Mouse (Mus musculus) large intestine, adult 2 months (tissue): ENCODE results near the gene Pcgf5. TPM values are rescaled to one million over a fixed set of nuclear protein-coding genes. Genes with fewer than 3 reads are reported as not detected.
"Not testable (repeated sequence)": the region's sequence is repeated elsewhere in the genome, so short reads cannot be mapped to it uniquely, and the experiment has no call there.

Experiments used
- DNase-seq: peaks from one replicate; pipeline ENCODE4 v3.0.0-alpha.2; 2012; ENCODE audit warnings: low read depth, low spot score
- WGBS: fragments of 180-500 bp; shearing (Covaris S2); methylation state at CpG from one replicate; pipeline ENCODE4 v1.1.7; 2018; 5-methylcytosine and 5-hydroxymethylcytosine counted together
- polyA plus RNA-seq: library from polyadenylated mRNA; depleted of rRNA; stranded (reverse); fragments of >200 nt; gene quantifications from 2 replicates; pipeline ENCODE4 v1.2.3, GENCODE M21; 2012

The Pcgf5 gene
- polyA plus RNA-seq, 1 experiment, result 7.1 TPM

DNA sequence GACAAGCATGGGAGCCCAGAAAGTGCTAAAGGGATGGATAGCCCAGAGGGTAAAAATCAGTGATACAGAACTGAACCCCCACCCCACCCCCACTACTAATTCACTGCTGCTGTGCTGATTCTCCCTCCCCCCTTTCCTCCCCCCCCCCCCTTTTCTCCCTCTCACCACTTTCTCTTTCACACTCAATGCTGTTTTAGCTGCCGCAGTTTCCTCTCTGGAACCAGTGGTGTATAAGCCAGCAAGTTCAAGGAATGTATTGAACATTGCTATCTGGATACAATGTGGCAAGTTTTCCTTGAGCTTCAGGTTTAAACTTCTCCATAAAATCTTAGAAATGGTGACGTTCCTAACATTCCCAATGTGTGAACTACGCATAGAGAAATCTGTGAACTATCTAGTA, 34.8 kb downstream of the Pcgf5 start:
- WGBS, result 82% methylated on average over 3 of the region's 3 CpGs
- no peak for DNase-seq

DNA sequence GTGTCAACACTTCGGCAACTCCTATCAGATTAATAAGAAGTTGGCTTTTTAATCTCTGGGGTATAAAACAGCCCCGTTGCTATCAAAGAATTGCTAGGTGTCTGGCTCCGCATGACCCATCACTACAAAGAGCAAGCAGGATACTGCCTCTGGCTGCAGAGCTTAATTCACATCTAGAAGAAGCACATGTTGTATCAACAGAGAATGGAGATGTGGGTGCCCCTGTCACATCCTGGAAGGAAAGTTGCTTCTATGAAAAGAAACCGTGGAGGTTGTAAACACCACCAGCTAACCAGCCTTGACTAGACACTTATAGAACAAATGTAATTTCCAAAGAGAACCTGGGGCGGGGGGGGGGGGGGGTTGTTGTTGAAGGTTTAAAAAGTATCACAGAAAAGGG, 35.9 kb downstream of the Pcgf5 start:
- WGBS, result 74% methylated on average over 5 of the region's 5 CpGs
- DNase-seq, result no peak

DNA sequence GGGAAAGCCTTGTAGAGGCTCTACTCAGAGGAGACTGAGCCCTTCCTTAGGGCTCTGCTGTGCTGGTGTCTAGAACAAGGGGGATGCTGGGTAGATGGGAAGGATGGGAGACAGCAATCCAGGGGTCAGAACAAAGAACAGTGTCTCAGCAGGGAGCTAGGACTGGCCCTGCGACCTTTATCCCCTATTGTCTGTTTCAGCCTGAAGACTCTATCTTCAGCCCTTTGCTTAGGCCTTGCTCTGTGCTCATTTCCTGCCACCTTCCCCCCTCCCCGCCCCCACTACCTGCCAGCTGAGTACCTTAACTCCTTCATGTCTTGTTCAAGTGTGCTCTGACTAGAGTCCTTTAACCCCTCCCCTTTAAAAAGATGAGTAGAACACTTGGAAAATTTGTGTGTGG, 36.3 kb downstream of the Pcgf5 start:
- no peak for DNase-seq
- 25% methylated on average over 2 of the region's 2 CpGs for WGBS

DNA sequence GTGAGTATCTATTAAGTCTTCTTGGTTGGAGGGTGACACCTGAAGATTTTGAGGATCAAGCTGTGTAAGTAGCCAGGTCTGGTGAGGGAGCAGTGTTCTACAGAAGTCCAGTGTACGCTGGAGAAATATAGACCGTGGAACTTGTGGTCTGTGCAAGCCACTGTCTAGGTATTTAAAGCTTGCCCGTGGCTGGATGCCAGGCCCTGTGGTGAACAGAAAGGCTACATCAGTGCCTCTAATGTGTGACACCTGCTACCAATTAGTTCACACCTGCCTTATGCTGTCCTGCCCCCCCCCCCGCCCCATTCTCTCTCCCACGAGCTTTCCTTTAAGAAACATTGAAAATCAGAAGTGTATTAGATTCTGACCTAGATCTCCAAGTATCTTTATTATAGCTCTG, 40.4 kb downstream of the Pcgf5 start:
- WGBS, result 50% methylated on average over 5 of the region's 5 CpGs
- no peak for DNase-seq

DNA sequence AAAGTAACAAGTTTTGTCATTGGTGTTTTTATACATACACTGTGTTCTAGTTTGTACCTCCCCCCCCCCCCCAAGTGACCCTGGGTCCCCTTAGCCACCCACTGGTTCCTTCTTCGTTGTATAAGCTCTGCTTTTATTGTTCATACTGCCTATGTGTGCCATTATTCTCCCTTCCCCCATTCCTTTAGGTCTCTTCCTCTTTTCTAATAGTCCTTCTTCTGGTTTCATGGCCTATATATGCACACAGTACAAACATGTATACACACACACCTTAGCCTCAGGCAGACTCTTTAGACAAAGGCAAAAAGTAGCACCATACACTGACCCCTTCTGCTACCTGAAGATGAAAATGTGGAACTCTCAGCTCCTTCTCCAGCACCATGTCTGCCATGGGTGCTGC, 42.6 kb downstream of the Pcgf5 start:
- 75% methylated on average over 1 of the region's 1 CpGs for WGBS
- no peak for DNase-seq

DNA sequence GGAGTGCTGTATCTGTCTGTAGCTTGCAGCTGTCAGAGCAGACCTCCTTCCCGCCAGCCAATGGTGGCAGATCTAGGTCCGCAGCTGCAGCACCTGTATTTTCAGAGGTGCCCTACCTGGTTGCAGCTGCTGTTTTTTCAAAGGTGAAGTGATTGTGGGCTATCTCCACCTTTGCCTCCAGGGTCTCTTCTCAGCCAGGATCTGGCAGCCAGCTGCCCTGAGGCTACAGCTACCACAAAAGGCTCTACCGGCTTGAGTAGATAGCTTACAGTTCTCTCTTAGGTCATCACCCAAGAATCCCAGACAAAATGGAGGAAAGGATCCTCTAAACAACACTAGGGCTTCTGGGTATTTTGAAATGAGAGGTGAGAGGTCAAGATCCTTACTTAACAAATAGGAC, 50.4 kb downstream of the Pcgf5 start:
- whole genome bisulfite sequencing, result 88% methylated on average over 3 of the region's 3 CpGs

DNA sequence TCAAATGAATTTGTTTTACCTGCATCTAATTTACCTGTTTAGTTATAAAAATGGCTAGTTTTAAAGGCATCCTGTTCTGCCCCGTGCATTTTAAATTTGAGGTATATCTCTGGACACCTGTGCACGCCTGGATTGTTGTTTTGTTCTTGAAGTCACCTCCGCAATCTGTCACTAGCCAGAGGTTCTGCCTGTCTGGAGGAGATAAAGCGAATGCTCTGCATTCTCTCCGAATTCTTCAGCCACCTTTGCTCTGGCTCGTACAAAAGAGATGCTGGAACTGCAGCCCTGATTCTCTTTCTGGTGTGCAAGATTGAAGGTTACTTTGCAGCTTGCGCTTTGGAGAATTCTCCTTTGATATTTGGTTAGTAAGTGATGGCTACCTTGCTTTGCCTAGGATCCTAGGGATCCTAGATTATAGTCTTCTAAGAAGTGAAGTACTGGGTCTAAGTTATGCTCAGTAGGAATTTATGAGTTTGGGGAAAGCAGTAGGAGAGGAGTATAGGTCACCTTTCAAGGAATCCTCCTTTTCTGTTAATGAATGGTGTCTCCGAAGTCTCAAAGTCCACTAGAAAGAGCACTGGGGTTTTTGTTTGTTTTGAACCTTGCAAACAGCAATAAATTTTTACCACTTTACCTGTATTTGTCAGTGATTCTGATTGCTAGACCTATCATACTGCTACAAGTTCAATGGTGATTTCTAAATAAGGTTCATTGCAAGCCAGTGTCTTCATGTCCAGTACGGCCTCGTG, 60.4 kb downstream of the Pcgf5 start:
- 36% methylated on average over 10 of the region's 10 CpGs for WGBS

More for the DNA sequence above, 50.4 kb downstream of the Pcgf5 start:
- no peak for DNase-seq

DNA sequence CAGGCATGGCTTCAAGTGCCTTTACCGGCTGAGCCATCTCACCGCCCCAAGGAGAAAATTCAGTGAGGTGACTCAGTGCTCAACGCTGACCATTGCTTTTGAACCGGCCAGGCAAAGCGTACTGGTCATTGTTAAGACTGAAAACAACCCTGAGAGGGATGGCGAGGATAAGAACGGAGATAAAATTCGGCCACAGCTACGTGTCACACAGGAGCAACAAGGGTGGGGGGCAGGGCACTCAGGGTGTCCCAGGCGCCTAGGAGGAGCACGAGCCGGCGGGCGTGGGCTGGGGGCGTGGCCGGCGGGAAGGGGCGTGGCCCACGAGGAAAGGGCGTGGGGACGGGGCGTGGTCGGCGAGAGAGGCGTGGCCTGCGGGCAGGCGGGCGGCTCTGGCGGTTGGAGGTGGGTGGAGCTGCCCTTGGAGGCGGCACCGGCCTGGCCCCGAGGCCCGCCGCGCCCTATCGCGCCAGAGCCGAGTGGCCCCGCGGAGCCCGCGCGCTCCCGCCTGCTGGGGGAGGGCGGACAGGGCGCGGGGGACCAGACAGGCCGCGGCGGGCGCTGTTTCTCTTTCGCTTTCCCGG, 61.3 kb downstream of the Pcgf5 start:
- peak; percentile 66 for DNase-seq
- WGBS, result 1% methylated on average over 47 of the region's 53 CpGs

More for the DNA sequence above, 60.4 kb downstream of the Pcgf5 start:
- no peak for DNase-seq

DNA sequence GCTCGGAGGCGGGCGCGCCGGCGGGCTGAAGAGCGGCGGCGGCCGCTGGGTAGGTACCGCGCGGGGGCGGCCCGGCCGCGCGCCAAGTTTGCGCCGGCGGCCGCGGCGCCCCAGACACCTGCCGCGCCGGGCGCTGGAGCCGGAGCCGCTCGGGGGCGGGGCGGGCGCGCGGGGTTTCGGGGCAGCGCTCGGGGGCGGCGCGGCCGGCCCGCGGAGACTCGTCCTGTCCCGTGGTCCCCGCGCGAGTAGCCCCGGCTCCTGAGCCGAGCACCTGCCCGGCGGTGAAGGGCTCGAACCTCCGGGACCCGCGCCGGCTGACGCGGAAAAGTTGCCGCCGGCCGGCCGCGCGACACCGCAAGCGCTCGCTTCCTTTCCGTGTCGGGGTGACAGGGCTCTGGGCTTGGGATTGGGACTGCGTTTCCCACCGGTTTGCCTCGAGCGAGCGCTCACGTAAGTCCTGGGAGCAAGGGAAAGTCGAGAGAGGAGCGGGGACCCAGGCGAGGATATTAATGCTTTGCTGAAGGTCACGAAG, 61.8 kb downstream of the Pcgf5 start:
- WGBS, result 1% methylated on average over 63 of the region's 82 CpGs
- no peak for DNase-seq

DNA sequence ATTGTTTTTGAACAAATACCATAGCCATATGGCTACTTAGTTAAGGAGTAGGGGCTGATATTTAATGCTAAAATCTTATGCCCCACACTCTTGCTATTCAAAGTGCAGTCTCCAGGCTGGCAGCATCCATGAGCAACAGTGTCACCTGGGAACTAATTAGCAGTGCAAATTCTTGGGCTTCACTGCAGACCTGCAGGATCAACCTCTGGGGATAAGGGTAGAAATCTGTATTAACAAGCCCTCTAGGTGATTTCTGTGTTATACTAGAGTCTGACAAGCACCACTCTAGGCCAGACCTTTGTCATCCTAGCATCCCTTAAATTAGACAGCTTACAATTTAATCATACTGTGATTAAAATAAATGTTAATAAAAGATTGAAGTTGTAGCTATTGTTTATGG, 71.8 kb downstream of the Pcgf5 start:
- no peak for DNase-seq

DNA sequence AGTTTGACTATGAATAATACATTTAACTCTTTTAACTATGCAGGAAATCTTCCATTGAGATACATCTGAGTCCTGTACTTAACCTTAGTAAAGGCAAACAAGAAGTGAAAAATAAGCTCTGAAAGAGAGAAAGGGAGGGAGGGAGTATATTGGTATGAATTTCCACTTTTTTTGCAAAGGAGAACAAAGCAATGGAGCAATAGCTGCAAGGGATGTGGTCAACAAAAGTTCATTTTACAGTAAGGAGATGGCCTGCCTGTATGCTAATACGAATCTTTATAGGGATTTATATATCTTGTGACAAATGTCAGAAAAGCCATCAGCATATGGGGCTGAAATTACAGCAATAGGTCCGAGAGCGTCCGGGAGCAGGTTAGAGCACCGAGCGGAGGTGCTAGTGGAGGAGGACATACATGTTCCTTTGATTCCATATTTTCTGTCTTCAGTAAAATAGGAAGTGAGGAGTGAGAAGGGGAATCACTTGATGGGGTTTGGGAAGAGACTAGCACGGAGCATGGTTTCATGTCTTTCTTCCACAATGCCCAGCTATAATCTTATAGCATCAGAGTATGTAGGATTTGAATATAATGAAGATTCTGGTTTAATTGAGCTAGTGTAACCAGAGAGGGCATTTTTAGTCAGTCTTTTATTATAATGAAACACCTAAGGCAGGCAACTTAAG, 79.2 kb downstream of the Pcgf5 start:
- no peak for DNase-seq
- 93% methylated on average over 7 of the region's 7 CpGs for WGBS

DNA sequence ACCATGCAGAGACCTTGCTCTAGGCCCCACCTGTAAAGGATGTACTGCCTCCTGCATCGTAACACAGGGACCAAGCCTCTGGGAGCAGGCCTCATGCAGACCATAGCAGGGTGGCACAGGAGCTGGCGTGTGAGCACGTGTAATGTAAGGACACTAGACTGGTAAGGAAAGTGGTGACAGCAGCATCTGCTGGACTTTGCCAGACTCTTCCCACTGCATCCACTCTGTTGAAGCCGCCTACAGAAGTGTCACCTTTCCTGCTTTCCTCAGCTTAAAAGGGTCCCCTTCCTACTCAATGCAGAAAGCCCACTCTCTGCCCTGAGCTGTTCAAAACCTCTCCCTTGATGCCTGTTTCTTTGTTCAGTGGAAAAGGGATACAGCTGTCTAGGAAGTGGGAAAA, 80.0 kb downstream of the Pcgf5 start:
- DNase-seq, result no peak
- WGBS, result 96% methylated on average over 4 of the region's 4 CpGs

DNA sequence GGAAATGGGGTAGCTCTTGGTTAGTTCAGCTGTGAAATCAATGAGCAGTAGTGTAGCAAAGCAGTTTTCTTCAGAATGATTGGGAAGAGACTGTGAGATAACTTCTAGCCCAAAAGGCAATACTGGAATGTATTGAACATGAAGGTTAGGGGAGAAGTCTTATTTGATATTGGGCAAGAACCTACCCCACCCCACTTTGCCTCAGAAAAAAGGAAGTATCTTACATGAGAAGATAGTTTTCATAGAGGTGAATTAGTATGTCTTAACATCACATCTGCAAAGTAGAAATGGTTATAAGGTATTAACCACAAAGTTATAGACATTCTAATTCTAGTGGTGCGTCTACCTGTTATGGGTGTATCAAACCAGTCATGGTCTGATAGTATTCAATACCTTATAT, 81.2 kb downstream of the Pcgf5 start:
- WGBS, result 96% methylated on average over 1 of the region's 1 CpGs
- DNase-seq, result no peak

DNA sequence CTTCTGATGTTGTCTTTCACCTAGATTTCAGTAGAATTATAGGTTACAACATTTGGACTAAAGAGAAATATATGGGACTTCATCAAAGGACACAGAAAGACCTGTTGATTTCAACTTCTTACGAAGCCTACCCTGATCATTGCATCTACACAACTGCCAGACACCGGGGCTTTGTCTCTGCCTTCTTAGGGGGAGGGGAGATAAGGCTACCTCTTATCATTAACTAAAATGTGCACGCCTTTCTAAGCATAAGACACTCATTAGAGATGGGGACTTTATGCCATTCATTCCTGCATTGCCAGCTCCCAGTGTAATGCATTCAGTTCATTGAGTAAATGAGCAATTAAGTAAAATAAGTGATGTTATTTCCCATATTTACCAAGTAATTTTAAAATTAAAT, 85.1 kb downstream of the Pcgf5 start:
- 89% methylated on average over 3 of the region's 3 CpGs for WGBS

DNA sequence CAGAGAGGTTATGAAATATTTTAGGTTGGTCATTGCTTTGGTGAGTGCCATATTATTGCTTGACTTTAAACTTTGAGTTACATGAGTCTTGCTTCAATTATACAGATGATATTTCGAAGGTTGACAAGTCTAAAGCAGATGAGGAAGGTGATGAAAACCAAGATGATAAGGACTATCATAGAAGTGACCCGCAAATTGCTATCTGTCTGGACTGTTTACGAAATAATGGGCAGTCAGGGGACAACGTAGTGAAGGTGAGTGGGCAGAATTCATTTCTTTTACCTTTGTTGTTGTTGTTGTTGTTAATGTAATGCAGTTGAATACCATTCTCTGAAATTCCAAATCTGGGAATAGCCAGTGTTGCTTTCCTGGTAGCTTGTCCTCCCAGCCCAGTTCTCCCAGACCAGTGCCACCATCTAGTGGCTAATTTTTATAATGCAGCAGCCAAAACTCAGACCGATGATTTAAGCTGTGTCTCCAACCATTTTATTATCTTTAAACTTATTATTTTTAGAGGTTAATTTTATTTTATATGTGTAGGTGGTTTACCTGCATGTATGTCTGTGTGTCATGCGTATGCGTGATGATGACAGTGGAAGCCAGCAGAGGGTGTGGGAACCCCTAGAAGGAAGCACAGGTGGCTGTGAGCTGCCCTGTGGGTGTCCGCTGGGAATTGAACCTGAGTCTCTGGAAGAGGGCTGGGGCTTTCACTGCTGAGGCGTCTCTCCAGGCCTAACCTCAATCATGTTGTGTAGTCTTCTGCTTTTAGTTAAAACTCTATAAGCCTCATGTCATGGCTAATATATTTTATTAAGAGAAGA, 92.0 kb downstream of the Pcgf5 start:
- DNase-seq, result peak; percentile 31
- WGBS, result 66% methylated on average over 9 of the region's 9 CpGs

More for the DNA sequence above, 85.1 kb downstream of the Pcgf5 start:
- DNase-seq, result no peak

DNA sequence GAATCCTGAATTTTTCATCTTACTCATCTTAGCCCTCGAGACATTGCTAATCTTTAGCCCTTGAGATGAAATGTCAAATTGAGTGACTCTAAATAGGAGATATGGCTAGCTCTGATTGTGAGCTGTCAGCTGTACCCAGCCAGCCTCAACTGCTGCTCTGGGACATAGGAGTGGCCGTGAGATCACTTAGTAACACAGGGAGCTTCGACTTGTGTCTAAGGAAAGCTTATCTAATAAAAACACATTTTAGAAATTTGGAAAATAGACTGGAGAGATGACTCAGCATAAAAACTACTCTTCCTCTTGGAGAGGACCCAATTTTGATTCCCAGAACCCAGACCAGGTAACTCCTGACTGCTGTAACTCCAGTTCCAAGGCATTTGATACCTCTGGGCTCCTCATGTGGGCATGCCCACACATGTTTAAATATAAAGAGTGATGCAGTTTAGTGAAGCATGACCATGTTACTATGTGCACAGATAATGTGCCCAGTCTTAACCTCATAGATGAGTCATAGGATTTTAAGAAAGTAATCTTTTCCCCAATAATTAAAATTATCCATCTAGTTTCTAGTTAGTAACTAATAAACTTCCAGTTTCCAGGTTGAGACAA, 103.0 kb downstream of the Pcgf5 start:
- DNase-seq, result no peak
- WGBS, result 77% methylated on average over 3 of the region's 3 CpGs

DNA sequence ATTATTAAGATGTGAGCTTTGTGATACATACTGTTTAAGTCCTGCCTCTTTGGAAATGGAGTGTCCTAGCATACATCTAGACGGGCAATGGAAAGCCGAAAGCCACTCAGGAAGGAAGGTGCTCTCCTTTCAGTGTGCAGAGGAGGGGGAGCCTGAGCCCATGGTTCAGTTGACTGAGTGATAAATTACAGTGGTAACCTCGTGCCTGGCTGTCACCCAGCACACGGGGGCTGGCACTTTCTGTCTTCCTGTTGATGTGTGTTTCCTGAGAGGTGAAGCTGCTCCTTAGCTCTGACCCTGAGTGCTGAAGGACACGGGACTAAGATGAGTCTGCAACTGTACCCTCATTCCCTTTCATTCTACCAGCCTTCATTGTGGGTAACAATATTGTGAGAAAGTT, 103.6 kb downstream of the Pcgf5 start:
- 55% methylated on average over 5 of the region's 5 CpGs for WGBS
- no peak for DNase-seq

DNA sequence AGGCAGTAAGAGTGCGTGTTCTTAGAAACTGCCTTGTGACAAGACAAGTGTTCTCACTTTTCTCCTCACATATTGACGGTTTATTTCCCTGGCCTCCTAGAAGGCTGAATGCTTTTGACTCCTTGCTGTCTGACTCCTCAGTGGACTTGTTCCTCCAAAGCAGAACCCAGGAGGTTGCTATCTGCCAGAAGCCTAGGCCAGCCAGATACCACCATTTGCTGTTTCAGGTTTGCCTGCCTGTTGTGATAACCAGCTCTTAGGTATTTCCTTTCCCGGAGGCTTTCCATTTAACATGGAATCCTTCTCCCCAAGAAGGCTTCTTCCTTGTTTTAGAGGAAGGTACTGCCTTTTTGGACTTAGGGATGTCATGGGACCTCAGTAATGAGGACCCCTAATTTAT, 104.1 kb downstream of the Pcgf5 start:
- WGBS, result 82% methylated on average over 3 of the region's 3 CpGs
- not testable (repeated sequence) for DNase-seq

DNA sequence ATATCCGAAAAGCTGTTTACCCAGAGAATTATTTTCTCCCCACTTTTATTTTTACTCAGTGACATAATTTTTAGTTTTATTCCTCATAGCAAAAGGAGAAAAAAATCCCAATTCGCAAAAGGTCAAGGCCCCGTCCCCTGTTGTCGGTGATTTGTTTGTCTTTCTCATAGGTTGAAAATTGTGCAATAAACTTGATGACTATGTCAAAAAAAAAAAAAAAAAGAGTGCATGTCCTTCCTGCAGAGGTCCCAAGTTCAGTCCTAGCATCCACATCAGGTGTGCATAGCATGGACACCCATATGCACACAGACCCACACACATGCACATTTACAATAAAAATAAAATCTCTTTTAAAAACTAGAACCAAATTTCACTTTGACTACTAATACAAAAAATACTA, 105.3 kb downstream of the Pcgf5 start:
- DNase-seq, result no peak
- 47% methylated on average over 4 of the region's 4 CpGs for WGBS

DNA sequence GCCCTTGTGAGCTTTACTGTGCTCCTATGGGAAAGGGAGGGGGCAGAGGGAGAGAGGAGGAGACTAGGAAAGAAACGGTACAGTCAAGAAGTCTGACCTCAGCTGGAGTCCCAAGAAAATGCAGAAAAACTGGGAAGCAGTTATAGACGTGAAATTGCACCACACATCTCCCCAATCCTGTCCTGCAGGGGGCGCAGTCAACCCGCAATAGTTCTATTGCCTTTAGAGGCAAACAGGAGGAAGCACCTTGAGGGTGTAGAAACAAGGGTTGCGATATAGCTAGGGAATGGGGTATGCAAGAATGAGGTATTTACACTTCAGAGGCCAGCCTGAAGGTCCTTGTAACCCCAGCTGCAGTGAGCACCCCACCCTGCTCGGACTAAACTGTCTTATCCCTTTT, 122.0 kb downstream of the Pcgf5 start:
- WGBS, result 22% methylated on average over 6 of the region's 6 CpGs
- peak; percentile 2 for DNase-seq
